9 mouse cellular contexts compared by ENCODE assay signal in the genomic region with DNA sequence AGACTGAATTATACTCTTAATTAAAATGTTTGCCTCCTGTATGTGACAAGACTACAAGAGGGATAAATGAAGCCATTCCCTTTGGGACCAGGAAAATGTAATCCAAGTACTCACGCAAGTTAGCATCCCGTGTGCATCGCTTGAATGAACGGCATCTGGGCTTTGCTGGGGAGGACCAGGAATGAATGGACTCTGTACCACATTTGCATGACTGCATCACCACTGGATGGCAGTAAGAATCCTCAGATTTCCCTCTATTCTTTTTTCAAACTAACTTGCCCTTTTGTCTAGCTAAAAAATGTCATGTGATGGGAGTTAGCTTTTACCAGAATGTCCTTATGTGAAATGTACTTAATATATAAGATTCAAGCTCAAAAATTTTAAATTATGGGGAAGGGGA. TPM values are rescaled to one million over a fixed set of nuclear protein-coding genes. Genes with fewer than 3 reads are reported as not detected.
DNase-seq lines count a peak whose midpoint lies in the region.
"Had no signal": no experiment of that assay in that cellular context is flagged by ENCODE, and none has a peak within 500 bp of the region (broad histone marks: within the 10 kb centered on the region; RNA-seq: fewer than 3 reads in every experiment).

No protein-coding gene starts in this region.

- intact Hi-C loops in left cerebral cortex, postnatal 36 days (cut with DNase I), result loop anchor here (10.0 kb wide), 1 partner anchor 128 kb away; no protein-coding TSS in a partner anchor

- peak; percentile 16 to 48 for DNase-seq in frontal cortex, postnatal 36 days (ENCODE audit: low spot score in 2 of 2)
- DNase-seq in frontal cortex, postnatal 14 days (ENCODE audit: low spot score in 2 of 2), result no peak
- peak; percentile 2 for DNase-seq in left cerebral cortex, adult 11 months (ENCODE audit: low spot score)
- DNase-seq in left cerebral cortex, postnatal 36 days (ENCODE audit: low spot score in 2 of 2), result no peak
- DNase-seq in Muller cell, postnatal 12 days (ENCODE audit: inconsistent ontology term), result peak; percentile 39
- peak; percentile 22 for DNase-seq in layer of hippocampus, adult 9-10 months (ENCODE audit: low spot score)
- DNase-seq in adrenal gland, adult 18-20 months (ENCODE audit: low spot score in 2 of 2), result no peak
- no peak for DNase-seq in spleen, adult 18-20 months

RNA-seq across cellular contexts. Expression of gene Rasgrp3, which starts 29.3 kb away (rescaled TPM):
- total RNA-seq in left cerebral cortex, postnatal 36 days (2021), result 1 to 10 TPM; 9.0 to 9.9 TPM
- total RNA-seq in adrenal gland, adult 18-20 months (2021), result 10 to 100 TPM; 13.8 to 14.8 TPM
- total RNA-seq: granulocyte monocyte progenitor cell, adult 5-6 weeks had no signal

Comparison
In these comparisons a context has a peak if more than half of its experiments do, and no peak if none do; other contexts are left out.
1. DNase-seq: peak in frontal cortex, postnatal 36 days (2 of 2), left cerebral cortex, adult 11 months (single experiment), Muller cell, postnatal 12 days (single experiment) and layer of hippocampus, adult 9-10 months (single experiment); none in frontal cortex, postnatal 14 days (0 of 2), left cerebral cortex, postnatal 36 days (0 of 2), adrenal gland, adult 18-20 months (0 of 2) and spleen, adult 18-20 months (0 of 2).